Mouse (Mus musculus): ENCODE data around the gene Gsap.

- TF ChIP-seq CTCF (IDR thresholded peaks at IDR 0.05) (no peak), POLR2A (IDR thresholded peaks at IDR 0.05; ENCODE audit: insufficient read depth, low read depth, low read length) (no peak), EP300 (IDR thresholded peaks at IDR 0.05; ENCODE audit: insufficient read depth, low read depth, low read length) (no peak)
These were observed 3.4 kb downstream of the Gsap start for GRCm38 (mm10) chr5:21189460-21189859.

Measured in heart, adult 2 months (tissue).